Mouse (Mus musculus): ENCODE data around the gene Ank3.

Ank3 gene

DNA sequence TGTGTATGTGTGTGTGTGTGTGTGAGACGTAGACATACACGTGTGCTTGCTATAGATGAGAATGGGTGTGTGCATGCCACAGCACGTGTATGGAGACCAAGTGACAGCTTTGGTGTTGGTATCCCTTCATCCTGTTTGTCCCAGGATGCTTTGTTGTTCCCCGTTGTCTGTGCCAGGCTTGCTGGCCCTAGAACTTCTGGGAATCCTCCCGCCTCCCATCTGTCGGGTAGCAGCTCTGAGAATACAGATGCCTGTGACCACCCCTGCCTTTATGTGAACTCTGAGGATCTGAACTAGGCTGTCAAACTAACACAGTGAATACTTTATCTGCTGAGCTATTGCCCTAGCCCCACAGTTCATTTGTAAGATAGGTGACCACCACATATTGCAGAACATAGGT, 330.3 kb downstream of the Ank3 start:
- no peak for DNase-seq

DNA sequence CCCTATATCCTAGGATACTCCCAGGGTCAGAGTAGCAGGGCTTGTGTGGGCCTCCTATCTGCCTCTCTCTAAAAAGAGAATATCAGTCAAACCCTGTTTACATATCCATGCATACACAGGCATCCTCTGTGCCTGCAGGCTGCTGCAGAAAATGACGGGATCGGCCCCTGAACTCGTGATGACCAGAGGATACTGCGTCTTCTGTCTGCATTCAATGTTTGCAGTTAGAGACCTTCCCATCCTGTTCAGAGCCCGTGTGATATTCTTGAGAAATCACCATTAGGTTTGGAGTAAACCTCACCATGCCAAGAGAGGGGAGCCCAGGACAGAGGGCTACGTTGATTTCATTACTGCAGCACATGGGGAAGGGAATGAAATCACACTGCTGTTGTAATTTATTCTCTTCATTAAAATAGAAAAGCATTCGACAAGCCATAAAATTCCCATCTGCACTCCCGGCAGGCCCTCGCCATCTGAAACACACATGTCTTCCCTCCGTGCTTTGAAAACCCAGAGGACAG, 331.8 kb downstream of the Ank3 start:
- DNase-seq = no peak

DNA sequence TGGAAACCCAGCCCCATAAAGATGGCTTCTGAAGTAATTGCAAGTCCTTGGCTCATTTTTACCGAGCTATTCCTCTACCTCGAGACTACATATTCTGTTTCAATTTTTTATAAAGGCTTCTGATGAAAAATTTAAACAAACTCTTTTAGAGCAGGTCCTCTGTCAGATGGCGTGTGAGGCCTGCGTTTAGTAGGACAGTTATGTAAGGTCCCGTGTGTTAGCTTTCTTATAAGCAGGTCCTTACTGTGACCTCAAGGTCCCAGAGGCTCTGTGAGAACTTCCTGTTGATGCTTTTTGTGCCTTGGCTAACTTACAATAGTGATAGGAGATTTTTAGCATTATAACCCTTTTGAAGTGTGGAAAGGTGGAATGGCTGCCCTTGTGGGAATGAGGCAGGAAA, 332.8 kb downstream of the Ank3 start:
- no peak for DNase-seq

DNA sequence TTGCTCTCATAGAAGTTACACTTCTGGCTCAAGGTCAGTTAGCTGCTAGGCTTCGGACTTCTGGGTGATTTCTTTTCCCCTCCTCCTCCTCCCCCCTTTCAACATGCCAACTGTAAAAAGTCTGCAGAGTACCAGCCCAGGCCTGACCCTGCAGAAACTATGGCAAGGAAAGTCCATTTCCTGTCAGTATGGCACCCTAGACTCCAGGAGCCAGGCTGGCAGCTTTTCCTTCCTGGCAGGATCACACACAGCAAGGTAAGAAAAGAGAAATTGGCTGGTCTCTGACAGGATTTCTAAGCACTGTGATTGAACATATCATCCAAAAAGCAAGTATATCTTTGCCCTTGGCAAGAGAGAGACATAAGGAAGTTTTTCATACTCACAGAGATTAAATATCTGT, 333.3 kb downstream of the Ank3 start:
- DNase-seq = no peak

DNA sequence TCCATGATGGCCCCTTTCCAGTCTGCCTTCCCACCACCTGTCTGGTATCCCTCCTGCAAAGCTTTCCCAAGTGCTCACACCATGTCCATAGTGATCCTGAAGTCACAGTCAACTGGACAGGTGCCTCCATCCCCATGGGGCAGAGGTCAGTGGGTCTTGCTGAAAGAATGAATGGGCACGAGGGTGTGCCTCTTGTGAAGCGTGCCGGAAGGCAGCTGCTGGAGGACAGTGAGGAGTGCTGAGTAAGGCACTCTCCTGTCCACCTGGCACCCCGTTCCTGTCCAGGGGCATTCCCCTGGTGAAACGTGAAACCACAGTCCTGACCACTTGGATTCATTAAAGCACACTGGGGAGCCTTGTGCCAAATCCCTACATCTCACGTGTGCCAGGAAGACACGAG, 337.7 kb downstream of the Ank3 start:
- no peak for DNase-seq

DNA sequence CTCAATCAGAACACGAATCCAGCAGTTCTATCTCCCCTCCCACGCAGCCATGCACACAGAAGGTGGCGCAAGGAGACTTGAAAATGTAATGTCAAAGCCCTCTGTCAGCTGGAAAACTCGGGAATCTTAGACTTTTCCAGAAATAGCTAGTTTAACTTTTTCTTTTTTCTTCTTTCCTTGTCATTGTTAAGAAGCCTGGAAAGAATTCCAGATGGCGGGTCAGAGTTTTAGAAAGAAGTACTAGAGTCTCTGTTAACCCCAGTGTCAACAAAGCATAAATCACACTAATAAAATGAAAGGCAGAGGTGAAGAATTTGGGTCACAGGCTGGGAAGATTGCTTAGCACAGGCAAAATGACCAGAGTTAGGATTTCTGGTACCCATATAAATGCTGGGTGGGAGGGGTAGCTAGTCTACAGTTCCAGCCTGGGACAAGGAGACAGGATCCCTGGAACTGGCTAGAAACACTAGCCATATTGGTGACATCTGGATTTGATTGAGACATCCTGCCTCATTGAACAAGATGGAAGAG, 340.2 kb downstream of the Ank3 start:
- DNase-seq = peak; percentile 71

DNA sequence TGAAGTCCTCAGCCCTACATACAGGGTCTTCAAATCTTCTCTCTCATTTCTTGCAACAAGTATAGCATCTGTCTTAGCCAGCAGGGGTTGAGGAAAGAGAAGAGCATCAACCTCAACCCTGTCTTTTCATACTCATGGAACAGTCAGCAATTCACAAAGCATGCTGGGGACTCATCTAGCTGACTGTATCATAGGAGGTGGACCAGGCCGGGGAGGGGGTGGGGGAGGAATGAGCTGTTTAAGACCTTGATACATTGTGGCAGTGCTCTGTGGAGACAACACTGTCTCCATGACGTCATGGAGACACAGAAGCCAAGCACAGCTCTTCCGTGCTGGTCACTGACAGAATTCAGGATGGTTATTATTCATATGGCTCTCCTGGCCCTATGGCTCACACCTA, 344.0 kb downstream of the Ank3 start:
- DNase-seq = no peak

DNA sequence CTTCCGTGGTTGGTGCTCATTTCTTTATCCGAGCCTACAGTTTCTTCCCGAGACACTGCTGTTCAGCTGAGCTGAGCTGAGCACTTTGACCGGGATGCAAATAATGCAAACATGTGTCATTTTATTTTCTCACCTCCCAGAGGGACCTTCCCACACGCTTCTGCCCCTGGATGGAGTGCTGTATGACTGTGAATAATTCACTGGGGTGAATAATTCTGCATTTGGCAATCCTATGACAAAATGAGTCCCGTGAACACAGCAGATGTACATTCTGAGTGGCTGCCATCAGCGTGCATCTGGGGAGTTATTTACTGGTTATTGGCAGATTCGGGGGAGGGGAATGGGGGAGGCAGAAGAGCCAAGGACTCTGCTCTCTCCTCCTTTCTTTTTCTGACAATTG, 345.6 kb downstream of the Ank3 start:
- DNase-seq = no peak

DNA sequence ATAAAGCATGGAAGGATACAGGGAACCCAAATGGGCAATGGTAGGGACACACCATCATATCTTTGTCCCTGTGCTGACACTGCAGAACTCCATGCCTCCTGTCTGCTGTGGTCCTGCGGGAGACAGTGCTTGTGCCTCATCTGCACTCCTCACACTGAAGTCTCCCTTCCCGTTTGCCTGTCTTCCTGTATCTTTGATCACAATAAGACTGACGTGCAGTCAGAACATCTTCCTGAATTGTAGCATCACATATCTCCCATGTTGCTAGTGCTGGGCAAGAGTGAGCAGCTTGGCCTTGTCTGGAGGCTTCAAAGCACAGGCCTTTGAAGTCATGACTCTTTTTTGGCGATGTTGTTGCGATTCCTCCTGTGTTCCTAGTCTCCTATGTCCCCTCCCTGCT, 346.3 kb downstream of the Ank3 start:
- DNase-seq = no peak

DNA sequence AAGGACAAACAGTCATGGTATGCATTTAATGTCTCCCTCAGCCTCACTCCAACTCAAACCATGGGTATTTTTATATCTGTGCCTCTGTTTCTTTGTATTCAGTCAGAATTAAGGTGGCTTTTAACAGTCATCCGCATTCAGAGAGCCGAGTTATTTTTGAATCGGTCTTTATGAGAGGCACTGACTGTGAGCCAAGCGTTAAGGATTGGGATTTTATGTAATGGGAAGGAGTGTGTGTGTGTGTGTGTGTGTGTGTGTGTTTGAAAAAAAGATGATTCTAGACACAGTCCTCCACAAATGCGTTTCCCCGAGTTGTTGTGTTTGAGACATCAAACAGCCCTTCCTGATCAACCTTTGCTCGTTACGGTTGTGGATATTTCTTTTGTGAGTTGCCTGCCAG, 347.7 kb downstream of the Ank3 start:
- DNase-seq = no peak

DNA sequence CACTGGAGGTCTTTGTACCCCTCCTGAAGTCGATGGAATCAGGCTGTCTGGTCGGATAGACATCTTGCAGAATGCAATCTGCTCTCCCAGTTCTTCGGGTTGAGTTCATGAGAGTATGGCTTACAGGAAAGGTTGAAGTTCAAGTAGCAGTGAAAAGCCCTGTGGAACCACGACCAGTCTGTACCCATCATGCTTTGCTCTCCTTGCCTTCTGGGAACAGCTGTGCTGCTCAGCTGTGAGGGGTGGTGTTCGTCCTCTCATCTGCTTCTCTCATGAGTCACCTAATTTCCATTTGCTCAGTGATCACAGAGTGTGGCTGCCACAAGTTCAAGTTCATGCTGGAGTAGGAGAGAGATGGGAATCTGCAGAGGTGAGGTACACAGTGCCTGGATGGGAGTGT, 348.2 kb downstream of the Ank3 start:
- DNase-seq = peak; percentile 37

DNA sequence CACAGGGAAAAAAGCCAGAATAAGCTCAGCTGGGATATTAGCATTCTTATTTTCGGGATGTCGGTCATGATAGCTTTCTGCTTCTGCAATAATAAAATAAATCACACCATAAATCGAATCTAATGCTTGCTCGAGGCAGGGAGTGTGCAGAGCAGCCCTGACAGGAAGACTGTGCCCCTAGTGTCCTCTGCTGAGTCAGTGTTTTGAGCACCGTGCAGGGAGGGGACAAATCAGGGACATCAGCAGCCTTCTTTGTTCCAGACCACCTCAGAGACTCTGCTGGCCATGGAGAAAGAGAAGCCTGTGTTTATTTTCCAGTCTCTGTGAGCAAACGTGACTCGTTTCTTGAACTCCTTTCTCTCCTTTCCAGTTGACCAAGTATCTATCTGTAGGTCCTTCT, 352.8 kb downstream of the Ank3 start:
- no peak for DNase-seq

DNA sequence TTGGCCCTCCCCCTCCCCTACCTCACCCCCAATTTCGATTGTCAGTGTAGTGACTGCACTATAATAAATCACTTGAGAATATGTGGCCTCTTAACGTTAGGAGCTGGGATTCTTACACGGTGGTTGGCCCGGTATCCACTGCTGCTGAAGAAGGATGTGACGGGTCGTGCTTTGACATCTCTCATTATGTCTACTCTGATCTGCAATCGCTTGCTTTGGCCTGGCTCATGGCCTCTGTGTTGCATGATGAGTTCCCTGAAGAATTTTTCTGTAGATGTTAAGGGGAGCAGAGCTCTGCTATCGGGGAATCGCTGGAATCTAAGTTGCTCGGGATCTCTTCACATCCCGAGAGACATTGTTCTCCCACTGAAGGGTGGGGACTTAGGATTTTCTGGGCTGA, 354.9 kb downstream of the Ank3 start:
- peak; percentile 31 for DNase-seq

DNA sequence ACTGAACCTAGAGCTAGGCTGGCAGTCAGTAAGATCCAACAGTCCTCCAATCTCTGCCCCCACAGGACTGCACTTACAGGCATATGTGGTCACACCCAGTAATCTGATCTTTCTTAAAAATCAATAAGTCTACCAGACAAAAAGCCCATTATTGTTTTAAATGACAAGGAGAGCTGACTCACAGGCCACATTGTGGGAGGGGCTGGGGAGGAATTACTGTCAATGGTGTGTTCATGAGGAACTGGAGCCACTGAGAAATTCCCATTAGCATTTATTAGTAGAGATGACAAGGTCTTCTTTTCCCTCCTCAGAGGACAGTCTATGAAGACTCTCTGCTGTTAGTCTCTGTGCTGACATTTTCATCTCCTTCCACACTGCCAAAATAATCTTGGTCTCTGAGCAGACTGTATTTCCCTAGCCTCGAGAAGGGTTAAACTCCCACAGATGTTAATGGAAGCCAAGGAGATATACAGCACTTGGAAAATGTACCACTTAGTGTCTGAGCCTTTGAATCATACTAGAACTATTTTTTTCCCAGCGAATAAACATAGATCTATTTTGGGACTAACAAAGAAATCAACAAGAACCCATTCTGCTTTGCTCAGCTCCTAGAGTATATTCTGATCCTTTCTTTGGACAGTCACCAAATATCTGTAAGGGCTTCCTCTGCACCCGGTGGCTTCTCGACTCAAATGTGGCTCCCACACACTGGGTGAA, 358.5 kb downstream of the Ank3 start:
- DNase-seq = no peak

DNA sequence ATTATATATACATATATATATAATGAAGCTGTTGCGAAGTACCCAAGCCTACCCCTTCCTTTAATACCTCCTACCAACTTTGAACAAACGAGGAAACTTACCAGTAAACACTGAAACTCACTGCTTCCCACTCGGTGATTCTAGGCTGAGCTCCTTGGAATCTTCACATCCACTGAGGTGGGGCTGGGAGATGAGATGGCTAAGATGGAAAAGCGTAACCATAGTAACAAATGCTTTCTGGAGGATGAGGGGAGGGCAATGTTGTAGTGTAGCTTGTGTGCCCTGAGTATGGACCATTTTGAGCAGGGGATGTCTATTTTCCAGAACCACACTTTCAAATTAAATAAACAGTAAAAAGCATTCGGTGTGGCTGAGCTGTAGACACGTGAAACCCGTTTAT, 364.4 kb downstream of the Ank3 start:
- no peak for DNase-seq

DNA sequence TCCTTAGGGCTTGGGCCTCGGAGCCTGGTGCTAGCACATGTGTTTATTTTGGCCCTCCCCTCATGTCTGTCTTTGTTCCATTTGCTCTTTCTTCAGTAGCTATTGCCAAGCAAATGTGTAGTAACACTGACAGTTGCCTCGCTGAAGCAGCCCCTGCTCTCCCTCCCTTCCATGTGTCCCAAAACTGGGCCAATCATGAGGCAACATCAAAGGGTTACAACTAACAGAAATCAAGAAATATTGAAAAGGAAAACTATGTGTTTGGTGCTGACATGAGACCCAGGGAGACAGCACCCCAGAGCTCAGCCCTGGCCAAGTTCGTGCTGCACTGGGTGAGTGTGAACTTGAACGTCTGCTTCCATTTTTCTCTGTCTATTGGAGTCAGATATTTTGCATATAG, 365.8 kb downstream of the Ank3 start:
- no peak for DNase-seq

DNA sequence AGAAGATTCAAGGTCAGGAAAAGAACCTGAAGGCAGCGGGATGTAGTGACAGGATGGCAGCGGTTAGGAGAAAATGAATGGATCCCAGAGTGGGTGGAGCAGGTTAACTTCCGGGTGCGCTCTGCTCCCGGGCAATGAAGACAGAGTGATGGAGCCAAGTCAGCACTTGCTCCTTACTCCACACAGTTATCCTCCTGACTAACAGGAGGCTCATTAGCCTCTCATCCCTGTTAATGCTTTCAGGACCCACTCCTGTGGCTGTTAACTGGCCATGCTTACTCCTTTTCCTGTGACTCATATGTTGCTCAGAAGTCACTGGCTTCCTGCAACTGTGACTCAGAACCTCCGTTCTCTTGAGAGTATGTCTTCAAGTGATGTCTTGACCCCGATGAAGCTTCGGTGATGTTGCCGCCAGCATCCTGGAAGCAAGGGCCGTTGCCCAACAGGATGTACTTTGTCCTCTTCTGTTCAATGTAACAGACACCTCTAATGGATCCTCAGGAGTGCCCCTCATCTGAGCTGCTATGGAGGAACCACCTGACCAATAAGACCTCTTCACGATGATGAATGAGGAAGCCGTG, 378.6 kb downstream of the Ank3 start:
- no peak for DNase-seq

DNA sequence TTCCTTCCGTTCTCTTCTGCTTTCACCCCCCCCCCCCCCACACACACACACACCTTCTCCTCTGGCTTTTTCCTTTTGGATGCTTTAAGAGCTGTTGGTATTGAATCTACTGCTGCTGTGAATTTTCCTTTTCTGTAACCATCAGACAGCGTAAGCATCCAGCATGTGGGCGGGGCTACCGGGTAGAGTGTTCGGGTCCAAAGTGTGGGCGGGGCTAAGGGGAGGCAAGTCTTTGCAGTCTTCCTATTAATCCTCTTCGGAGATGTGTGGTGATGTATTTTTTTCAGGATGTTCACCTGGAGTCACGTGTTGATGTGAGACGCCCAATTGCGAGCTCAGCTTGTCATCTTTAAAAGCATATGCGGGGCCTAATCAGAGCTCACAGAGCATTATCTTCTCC, 379.2 kb downstream of the Ank3 start:
- DNase-seq = no peak

DNA sequence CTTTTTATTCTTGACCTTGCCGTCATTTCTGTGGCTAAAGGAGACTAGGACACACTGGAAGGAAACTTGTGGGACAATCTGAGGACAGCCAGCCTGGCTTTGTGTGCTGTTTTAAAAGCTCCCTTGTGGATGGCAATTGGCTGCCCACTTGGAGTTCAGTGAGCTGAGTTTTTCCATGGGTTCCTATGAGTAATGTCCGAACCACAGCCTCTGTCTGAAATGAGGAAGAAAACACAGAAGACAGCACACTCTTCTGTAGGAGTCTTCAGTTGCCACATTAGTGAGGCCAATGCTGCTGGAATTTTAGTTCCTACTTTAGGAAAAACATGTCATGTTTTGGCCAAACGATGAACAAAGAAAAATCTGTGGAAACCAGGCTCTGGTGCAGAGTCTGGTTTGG, 380.7 kb downstream of the Ank3 start:
- DNase-seq = no peak

DNA sequence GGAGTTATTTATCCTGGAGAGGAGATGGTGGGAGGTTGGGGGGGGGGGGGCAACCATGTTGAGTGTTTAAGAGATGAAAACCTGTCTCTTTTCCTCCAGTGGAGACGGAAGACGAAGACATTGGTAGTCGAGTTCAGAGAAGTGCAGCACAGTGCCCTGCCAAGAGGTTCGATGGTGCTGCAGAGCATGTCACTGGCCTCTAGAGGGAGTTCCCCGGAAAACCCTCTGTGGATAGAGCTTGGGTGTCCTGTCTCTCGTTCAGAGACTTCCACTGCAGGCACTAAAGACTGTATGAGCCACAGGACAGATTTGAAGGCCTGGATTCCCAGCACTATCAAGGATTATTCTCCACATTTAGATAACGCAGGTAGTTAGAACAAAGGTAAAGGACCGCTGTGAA, 382.9 kb downstream of the Ank3 start:
- DNase-seq = peak; percentile 78

DNA sequence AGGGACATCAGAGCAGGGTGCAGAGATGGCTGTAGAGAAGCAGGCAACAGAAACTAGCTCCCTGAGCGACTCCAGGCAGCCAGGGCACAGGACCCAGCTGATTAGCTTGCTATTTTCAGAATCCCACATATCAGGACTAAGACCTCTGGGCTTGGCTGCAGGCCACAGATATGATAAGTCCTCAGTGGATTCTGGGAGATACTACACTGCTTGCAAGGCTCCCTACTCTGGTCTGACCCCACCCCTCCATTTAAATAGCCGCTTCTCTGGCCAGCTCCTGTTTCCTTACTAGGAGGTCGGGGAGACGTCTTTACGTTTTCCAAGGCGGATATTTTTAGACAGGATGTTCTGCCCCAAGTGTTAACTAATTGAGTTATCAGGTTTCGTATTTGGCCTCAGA, 386.7 kb downstream of the Ank3 start:
- DNase-seq = peak; percentile 28

DNA sequence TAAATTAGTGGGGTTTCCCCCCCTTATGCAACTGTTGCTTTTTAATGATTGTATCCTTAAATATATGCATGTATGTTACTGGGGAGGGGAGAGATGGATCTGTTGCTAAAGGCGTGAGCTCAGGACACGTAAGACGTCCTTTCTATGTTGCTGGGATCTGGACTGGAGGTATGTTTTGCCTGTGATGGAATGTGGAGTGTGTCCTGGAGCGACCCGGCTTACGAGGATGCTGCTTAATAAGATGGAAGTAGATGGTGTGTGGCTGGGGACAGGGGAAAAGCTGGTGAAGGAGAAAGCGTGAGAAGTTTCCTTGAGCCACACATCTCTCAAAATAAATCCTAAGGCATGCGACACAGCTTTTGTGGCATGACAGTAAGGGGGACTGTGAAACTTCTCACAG, 387.1 kb downstream of the Ank3 start:
- no peak for DNase-seq

DNA sequence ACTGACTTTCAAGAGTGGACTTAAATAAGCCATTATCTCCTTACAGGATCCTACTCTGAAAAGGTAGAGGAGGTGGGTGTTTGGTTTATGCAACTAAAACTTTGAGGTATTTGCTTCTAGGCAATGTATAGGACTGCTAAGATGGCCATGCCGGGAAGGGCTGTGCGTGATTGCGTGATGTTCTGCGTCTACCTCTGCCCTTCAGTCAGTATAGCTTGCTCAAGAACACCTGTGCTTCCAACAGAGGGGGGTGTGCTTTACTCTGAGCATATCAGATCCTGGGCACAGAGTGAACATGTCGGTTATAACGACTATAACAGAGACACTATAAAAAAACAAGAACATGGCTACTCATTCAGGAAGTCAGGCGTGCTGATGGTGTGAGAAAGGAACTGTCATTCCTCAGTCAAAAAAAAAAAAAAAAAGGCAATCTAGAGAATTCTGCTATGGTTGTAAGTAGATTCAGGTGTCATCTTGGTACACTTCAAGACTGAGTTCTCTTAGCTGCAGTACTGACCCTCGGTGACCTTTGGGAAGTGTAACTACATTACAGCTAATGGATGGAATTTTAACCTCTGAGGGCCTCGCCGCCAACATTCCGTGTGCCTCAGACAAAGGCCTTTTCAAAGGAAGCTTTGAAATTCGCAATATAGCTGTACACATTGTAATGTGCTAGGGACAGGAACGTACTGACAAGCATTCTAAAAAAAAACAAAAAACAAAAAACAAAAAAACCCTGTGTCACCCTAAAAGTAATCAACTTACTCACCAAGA, 387.8 kb downstream of the Ank3 start:
- DNase-seq = peak; percentile 79

DNA sequence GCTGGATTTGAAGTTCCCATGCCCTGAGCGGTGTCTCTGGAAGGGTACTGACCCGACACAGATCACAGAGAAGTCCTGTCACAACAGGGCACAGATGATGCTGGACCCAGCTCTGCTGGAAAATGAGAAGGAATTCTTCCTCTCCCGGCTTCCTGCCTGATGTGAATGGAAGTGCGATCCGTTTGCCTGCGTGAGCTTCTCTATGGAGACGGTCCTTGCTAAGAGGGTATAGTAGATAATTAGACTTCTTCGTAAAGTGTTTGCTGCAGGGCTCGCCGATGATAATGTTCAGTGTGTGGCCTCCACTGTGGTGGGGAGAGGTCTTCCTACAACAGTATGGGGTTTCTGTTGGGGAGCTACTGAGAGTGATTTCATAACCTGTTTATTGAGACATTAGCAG, 388.8 kb downstream of the Ank3 start:
- DNase-seq = peak; percentile 38
